In the genomic region with DNA sequence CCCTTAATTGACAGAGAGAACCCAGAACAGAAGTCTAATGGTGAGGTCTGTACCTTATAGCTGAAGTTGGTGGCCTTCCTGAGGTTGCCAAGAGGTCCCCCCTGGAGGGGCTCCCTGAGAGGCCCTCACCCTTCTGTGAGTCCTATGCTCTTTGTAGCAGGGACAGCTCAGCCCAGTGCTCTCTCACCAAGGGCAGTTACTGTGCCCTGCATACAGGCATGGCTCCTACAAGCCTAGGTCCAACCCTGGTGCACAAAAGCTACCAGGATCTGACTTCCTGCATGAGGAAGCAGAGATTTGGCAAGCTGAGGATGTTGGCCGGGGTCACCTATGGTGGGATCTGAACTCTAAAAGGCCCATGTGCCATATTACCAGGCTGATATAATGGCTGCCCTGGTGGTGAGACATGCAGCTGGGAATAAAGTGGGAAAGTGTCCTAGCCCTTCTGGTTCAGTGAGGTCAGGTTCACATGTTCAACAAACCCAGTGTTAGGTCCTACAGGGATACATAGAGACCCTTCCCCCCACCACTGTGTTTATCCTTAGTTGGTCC, we compare ENCODE assay signal across 19 mouse cellular contexts.
DNase-seq lines count a peak whose midpoint lies in the region; ATAC-seq lines count a peak whose summit lies in the region.
"Had no signal": no experiment of that assay in that cellular context is flagged by ENCODE, and none has a peak within 500 bp of the region (broad histone marks: within the 10 kb centered on the region; RNA-seq: fewer than 3 reads in every experiment).

No protein-coding gene starts in this region.

- H3K4me1 ChIP-seq in forebrain, embryonic 16.5 days (replicated peaks; ENCODE audit: control insufficient read depth, insufficient read depth, low read length): peaks cover 56% of the 10 kb centered on the region
- no peaks in the 10 kb centered on the region for H3K4me1 ChIP-seq in liver, embryonic 12.5 days
- H3K4me1 ChIP-seq: intestine, embryonic 15.5 days had no signal

- H3K9me3 ChIP-seq in forebrain, embryonic 16.5 days (ENCODE audit: control insufficient read depth, low read length): no peaks in the 10 kb centered on the region
- no peaks in the 10 kb centered on the region for H3K9me3 ChIP-seq in liver, embryonic 12.5 days (replicated peaks)
- H3K9me3 ChIP-seq: intestine, embryonic 15.5 days; liver, embryonic 15.5 days; midbrain, embryonic 10.5 days had no signal

- H3K4me3 ChIP-seq in forebrain, embryonic 16.5 days (replicated peaks; ENCODE audit: low read length): no peak overlapping the region
- no peak overlapping the region for H3K4me3 ChIP-seq in liver, embryonic 12.5 days
- H3K4me3 ChIP-seq: heart, adult 2 months; intestine, embryonic 15.5 days; liver, embryonic 15.5 days; midbrain, embryonic 10.5 days had no signal

- no peak for ATAC-seq in forebrain, embryonic 16.5 days
- ATAC-seq in liver, embryonic 12.5 days: no peak
- ATAC-seq: intestine, embryonic 15.5 days had no signal

- DNase-seq in cerebellum, adult 9-11 months: peak; percentile 69
- DNase-seq in cerebellum, adult 8-10 months: no peak
- peak; percentile 50 for DNase-seq in left cerebral cortex, postnatal 4 days
- DNase-seq in left cerebral cortex, postnatal 25 days (ENCODE audit: low spot score in 2 of 2): no peak
- DNase-seq in heart, adult 11 months: no peak
- DNase-seq: adrenal gland, postnatal 36 days; embryo, embryonic 11 days; gastrocnemius, postnatal 10 days; heart, adult 2 months; heart, postnatal 36 days; kidney, adult 9 months; kidney, postnatal 25 days had no signal

- no peaks in the 10 kb centered on the region for H3K36me3 ChIP-seq in forebrain, embryonic 16.5 days (ENCODE audit: control insufficient read depth, insufficient read depth)
- no peaks in the 10 kb centered on the region for H3K36me3 ChIP-seq in liver, embryonic 12.5 days
- H3K36me3 ChIP-seq: intestine, embryonic 15.5 days; liver, embryonic 15.5 days; midbrain, embryonic 10.5 days had no signal

- intact Hi-C loops in left cerebral cortex, postnatal 4 days (cut with DNase I): no loop called here
- intact Hi-C loops in left cerebral cortex, postnatal 25 days (cut with DNase I): loop anchor here (5.0 kb wide), 1 partner anchor 76 kb away; no protein-coding TSS in a partner anchor

- H3K27ac ChIP-seq in forebrain, embryonic 16.5 days (ENCODE audit: low read length): peak overlapping the region; percentile 80
- no peak overlapping the region for H3K27ac ChIP-seq in liver, embryonic 12.5 days
- H3K27ac ChIP-seq: heart, adult 2 months; intestine, embryonic 15.5 days; liver, embryonic 15.5 days; macrophage; midbrain, embryonic 10.5 days; stomach, postnatal 0 days had no signal

- H3K4me2 ChIP-seq in forebrain, embryonic 16.5 days (ENCODE audit: low read length): no peak overlapping the region
- no peak overlapping the region for H3K4me2 ChIP-seq in liver, embryonic 12.5 days
- H3K4me2 ChIP-seq: intestine, embryonic 15.5 days; liver, embryonic 15.5 days had no signal

- H3K9ac ChIP-seq in forebrain, embryonic 16.5 days (replicated peaks; ENCODE audit: low read depth, low read length): peak overlapping the region; percentile 6; the same call in 1 of the 2 replicates
- H3K9ac ChIP-seq in liver, embryonic 12.5 days: no peak overlapping the region
- H3K9ac ChIP-seq: intestine, embryonic 15.5 days; liver, embryonic 15.5 days had no signal

- no peaks in the 10 kb centered on the region for H3K27me3 ChIP-seq in forebrain, embryonic 16.5 days (replicated peaks; ENCODE audit: control insufficient read depth, insufficient read depth, low read length)
- no peaks in the 10 kb centered on the region for H3K27me3 ChIP-seq in liver, embryonic 12.5 days (replicated peaks)
- H3K27me3 ChIP-seq: intestine, embryonic 15.5 days; liver, embryonic 15.5 days had no signal

- 78% methylated on average over 1 of the region's 1 CpGs for WGBS in forebrain, embryonic 16.5 days
- 75% methylated on average over 1 of the region's 1 CpGs for whole genome bisulfite sequencing in liver, embryonic 12.5 days (ENCODE audit: insufficient replicate concordance)

Comparison
In these comparisons a context has a peak if more than half of its experiments do, and no peak if none do; other contexts are left out.
1. DNase-seq: peak in cerebellum, adult 9-11 months (single experiment) and left cerebral cortex, postnatal 4 days (single experiment); none in cerebellum, adult 8-10 months (single experiment), left cerebral cortex, postnatal 25 days (0 of 2) and heart, adult 11 months (single experiment).